Mouse (Mus musculus) kidney, adult 18-20 months (tissue): ENCODE results near the gene Rnf167.

Experiments used
- DNase-seq: peaks from one replicate; pipeline ENCODE4 v3.0.0; 2021

Gene Rnf167

GRCm38 (mm10) chr11:70638293-70638692 lies 8.7 kb upstream of the Rnf167 start:
- DNase-seq = no peak

- no peak for DNase-seq
These were observed 8.2 kb upstream of the Rnf167 start, which contains the start of gene Gp1ba for GRCm38 (mm10) chr11:70638714-70639278. Gene Gp1ba, plus strand, starts transcription at chr11:70639122.

- no peak for DNase-seq
These were observed 7.1 kb upstream of the Rnf167 start for GRCm38 (mm10) chr11:70639976-70640375.

- no peak for DNase-seq
These were observed 5.8 kb upstream of the Rnf167 start for GRCm38 (mm10) chr11:70641241-70641640.

- no peak for DNase-seq
These were observed 4.0 kb upstream of the Rnf167 start for GRCm38 (mm10) chr11:70643051-70643450.

GRCm38 (mm10) chr11:70644564-70645103 lies 2.4 kb upstream of the Rnf167 start:
- DNase-seq = no peak

- DNase-seq = no peak
These were observed 1.4 kb upstream of the Rnf167 start for GRCm38 (mm10) chr11:70645461-70646258.

GRCm38 (mm10) chr11:70646259-70646555 lies 828 bp upstream of the Rnf167 start:
- peak; percentile 45 for DNase-seq

- DNase-seq = peak; percentile 47
These were observed 833 bp downstream of the Rnf167 start for GRCm38 (mm10) chr11:70647716-70648420.

- no peak for DNase-seq
These were observed 1.5 kb downstream of the Rnf167 start for GRCm38 (mm10) chr11:70648512-70648911.

GRCm38 (mm10) chr11:70649185-70649734 lies 2.2 kb downstream of the Rnf167 start:
- DNase-seq = no peak

- no peak for DNase-seq
These were observed 3.5 kb downstream of the Rnf167 start for GRCm38 (mm10) chr11:70650322-70651175.

GRCm38 (mm10) chr11:70651391-70651790 lies 4.4 kb downstream of the Rnf167 start:
- DNase-seq = no peak

- DNase-seq = no peak
These were observed 5.2 kb downstream of the Rnf167 start for GRCm38 (mm10) chr11:70652029-70652883.

- DNase-seq = no peak
These were observed 5.9 kb downstream of the Rnf167 start for GRCm38 (mm10) chr11:70652884-70653344.

- peak; percentile 71 for DNase-seq
These were observed 6.5 kb downstream of the Rnf167 start for GRCm38 (mm10) chr11:70653345-70654197.

- peak; percentile 76 for DNase-seq
These were observed 7.3 kb downstream of the Rnf167 start, which contains the start of gene Pfn1 for GRCm38 (mm10) chr11:70654198-70654922. Gene Pfn1, minus strand, starts transcription at chr11:70654644.

GRCm38 (mm10) chr11:70654923-70655570 lies 8.0 kb downstream of the Rnf167 start:
- peak; percentile 85 for DNase-seq
